Mouse (Mus musculus): ENCODE data around the gene Mettl7b. TPM values are rescaled to one million over a fixed set of nuclear protein-coding genes. Genes with fewer than 3 reads are reported as not detected.

Mettl7b gene
- polyA plus RNA-seq, 1 experiment from 2014 or later = 5.5 TPM

DNA sequence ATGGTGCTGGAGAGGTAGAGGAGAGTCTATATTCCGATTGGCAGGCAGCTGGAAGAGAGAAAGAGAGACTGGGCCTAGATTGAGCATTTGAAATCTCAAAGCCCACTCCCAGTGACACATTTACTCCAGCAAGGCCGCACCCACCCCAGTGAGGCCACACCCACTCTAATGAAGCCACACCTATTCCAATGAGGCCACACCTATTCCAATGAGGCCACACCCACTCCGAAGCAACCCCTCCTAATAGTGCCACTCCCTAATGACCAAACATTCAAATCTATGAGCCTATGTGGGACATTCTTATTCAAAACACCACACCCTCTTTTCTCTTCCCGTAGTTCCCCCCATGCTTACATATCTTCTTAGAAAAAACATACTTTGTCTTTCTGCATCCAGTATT lies 13.3 kb downstream of the Mettl7b start:
- no peak for DNase-seq (ENCODE audit: low spot score)

DNA sequence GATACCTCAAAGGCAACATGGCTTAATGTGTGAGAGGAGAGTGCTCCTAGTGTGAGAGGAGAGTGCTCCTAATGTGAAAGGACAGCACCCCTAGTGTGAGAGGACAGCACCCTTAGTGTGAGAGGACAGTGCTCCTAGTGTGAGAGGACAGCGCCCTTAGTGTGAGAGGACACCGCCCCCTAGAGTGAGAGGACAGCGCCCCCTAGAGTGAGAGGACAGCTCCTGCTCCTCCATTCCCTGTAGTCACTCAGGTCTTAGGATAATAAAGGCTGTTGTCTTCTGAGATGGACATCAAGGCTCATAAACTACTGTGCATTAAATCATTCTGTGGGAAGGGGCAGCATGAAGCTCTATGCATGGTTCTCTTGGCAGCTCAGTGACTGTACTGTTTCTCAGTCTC lies 15.1 kb downstream of the Mettl7b start:
- DNase-seq (ENCODE audit: low spot score) = peak; percentile 38

DNA sequence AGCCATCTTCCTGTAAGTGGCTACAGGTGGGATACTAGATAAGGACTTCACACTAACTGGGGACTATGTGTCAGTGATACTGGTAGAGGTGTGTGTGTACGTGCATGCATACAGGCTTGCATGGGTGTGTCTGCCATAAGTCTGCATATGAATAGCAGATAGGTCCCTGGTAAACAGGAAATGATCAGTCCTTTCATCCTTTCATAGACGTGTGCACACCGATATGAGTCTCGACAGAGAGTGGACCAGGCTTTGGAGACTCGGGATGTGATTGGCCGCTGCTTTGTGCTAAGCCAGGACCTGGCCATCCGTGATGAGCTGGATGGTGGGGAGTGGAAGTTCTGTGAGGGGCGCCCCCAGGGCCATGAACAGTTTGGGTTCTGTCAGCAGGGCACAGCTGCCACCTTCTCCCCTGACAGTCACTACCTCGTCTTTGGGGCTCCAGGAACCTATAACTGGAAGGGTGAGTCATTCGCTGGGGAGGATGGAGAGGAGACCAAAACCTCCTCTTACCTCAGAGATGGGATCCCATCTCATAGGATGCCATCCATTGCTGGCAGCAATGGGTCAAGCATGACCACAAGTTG lies 20.2 kb downstream of the Mettl7b start:
- no peak for DNase-seq (ENCODE audit: low spot score)

DNA sequence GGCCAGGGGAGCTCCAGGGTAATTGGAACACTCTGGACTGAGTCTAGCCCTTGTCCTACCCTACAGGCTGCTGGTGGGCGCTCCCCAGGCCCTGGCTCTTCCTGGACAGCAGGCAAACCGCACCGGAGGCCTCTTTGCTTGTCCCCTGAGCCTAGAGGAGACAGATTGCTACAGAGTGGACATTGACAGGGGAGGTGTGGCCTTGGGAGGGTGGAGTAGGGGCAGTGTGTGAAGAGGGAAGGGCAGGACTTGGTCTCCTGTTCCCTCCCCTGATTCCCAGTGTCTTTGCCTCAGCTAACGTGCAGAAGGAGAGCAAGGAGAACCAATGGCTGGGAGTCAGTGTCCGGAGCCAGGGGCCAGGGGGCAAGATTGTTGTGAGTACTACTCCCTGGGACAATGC lies 21.8 kb downstream of the Mettl7b start:
- DNase-seq (ENCODE audit: low spot score) = no peak

DNA sequence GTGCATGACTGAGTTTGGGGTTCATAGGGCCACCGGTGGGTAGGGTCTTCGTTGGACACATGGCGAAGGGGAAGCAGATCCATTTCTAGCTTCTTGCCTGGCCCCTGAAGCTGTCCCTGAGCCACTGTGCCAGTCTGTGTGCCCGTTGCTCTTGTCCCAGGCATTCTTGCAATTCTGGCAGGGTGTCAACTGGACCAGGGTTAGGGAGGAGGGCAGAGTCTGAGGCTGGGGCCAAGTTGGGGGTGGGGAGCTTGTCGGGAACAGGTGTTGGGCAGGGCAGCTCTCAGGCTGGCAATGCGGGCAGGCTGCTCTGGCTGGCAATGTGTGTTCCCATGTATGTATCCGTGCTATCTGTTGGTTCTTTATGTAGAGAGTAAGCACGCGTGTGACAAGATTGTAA lies 22.3 kb downstream of the Mettl7b start:
- no peak for DNase-seq (ENCODE audit: low spot score)

DNA sequence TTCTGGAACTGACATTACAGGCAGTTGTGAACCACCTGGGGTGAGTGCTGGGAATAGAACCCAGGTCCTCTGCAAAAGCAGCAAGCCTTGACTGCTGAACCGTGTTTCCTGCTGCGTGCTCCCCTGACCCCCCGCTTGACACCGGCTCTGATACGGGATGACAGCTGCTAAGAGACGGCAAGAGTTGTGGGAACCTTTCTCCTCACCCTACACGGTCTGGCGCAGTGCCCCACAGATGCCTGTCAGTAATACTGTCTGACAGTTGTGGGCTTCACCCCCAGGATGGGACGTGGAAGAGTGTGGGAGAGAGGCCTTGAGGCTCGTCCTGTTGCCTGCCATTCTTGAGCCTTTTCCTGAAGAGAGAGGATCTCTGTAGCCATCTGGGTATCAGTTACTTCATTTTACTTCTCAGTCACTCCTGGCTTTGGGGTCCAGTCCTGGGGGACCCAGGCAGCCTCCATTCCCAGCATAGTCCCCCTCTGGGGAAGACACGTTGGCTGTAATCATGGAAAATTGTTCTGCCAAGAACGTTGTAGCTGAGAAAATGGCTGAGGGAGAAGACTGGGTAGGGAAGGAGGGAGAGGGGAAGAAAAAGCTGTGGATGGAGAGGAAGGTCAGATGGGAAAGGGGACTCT lies 22.9 kb downstream of the Mettl7b start:
- no peak for DNase-seq (ENCODE audit: low spot score)

DNA sequence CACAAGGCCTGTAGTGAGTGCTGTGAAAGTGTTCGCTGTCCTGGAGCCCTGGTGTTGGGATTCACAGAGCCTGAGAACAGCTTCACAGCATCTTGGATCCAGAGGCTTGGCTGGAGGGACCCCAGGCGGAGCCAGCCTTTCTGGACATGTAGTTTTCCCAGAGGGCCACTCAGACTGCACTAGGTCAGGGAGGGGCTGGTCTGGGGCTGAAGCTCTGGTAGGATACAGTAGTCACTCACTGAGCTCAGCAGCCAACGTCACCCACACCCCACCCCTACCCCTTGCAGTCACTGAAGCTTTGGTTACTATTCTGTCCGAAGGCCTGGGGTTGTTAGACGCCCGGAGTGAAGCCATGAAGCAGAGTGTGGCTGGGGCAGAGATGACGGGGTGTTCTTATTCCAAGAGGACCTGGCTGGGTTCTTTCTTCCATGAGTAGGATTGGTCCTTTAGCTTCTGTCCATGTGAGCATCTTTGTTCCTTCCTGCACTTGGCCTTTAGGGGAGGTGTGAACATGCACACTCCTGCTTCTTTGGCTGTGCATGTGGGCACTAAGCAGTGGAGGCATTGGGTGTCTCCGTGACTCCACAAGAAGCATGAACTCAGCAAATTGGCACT lies 24.9 kb downstream of the Mettl7b start:
- DNase-seq (ENCODE audit: low spot score) = no peak

DNA sequence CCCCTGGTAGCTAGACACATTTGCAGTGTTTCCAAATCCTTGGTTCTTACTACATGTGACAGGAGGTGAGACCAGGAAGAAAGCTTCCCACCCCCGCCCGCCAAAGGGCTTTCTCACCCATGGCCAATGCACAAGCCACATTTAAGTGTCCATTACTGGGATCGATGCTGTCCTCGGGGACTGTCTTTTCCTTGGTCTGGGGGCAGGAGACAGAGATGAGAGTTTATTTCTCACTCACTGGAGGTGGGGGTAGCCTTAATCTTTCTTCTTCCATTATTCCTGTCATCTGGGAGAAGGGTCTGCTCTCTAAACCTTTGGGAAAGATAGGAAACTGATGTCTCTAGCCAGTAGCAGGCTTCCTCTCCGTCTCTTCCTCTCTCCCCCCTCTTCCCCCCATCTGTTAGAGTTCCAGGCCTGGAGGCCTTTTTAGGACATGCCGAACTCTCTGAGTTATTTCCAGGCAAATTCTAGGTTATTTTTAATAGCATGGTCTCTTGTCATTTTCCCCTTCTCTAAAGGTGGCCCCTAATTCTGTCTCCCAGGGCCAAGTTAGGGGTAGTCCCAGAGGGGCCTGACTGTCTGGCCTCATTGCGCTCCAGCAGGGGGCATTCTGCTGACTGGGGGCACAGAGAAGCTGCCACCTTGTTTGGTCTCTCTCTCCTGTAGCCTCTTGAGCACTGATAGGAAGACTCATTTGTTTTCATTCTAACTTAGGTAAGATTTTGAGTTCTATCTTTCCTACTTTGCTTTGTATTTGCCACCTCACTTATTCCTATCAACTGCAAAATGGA lies 25.6 kb downstream of the Mettl7b start:
- DNase-seq (ENCODE audit: low spot score) = peak; percentile 38

DNA sequence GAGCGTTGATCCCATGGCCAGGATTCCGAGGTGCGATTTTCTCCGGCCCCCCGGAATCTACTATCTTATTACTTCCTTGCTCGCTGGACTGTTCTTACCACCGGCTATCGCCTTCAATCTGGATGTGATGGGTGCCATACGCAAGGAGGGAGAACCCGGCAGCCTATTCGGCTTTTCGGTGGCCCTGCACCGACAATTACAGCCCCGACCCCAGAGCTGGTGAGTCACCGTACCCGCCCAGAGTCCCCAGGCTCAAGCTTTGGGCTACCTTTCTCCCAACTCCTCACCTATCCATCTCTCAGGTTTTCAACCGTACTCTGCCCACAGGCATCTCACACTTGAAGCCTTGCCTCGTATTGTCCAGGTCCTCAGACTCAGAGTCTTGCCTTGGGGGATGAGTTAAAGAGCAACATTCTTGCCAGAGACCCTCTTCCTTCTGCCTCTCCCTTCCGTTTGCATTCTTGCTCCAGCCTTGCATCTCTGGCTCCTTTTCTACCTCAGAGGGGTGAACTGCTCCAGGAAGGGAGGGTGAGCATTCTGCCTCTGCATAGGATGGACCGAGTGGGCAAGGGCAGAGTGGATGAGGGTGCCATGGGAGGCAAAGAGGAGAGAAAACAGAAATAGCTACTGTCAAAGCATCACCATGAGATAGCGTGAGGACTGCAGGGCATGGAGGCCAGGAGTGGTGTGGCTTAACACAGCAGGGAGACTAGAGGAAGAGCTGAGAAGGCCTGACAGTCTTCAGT lies 26.6 kb downstream of the Mettl7b start:
- no peak for DNase-seq (ENCODE audit: low spot score)

DNA sequence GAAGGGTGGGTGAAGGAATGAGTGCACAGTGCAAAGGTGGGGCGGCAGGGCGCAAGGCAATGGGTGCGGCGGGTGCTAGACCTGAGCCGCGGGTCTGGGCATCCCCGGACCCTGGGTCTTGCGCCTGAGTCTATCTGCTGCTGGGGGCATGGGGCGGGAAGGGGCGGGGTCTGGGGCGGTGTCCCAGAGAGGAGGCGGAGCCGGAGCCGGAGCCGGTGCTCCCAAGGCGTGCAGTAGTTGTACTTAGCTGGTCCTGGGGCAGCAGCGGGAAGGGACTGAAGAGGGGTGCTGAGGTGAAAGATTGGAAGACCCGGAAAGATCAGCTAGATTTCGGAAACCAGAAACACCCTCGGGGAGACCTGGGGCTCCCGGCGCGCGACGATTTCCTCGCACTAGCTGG lies 27.2 kb downstream of the Mettl7b start, which contains the start of gene Itga7:
Gene Itga7, plus strand, starts transcription at position 245 of the 400 bp plus-strand sequence.
- peak; percentile 34 for DNase-seq (ENCODE audit: low spot score)

DNA sequence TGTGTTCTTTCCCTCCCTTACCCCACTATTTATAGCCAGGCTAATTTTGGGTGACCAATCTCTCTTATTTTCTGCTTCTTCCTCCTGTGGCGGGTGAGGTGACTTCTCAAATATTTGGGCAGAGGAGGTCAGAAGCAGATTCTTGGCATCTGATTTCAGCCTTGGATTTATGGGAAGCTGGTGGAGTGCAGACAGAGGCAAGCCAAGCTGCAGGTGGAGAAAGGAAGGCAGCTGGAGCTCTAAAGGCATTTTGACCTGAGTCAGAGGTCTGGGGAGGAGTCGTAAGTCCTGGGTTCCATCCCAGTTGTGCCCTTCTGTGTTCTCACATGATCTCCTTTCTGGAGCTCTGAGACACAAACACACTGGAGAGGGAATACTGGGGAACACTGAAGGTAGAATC lies 29.3 kb downstream of the Mettl7b start:
- DNase-seq (ENCODE audit: low spot score) = no peak

DNA sequence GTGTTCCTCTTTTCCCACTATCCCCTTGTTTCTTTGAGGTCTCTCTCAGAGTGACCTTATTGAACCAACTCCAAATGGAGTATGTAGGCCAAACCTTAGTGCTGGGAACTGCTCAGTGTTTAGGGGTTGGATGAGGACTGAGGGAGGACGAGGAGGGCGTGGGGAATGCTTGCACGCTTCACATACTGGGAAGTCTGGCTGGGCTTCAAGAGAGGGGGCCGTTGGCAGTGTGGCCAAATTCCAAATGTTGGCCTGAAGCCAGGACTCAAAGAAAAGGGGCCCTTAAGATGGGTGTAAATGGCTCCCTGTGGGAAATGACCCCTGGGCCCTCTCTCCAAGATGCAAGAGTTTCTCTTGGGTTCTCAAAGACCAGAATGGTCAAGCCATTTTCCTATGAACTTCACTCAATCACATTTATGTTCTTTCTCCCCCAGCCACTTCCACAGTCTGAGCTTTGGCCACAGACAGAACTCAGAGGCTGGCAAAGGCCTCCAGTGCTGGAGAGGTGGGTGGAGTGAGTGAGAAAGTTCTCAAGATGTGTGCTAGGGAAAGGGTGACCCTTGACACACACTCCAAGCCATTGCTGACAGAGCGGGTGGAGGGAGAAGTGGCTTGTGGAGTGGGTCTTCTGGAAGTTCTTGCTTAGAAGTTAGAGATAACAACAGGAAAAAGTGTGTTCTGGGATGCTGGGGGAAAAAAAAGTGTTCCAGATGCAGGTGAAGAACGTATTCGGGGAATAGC lies 31.0 kb downstream of the Mettl7b start:
- DNase-seq (ENCODE audit: low spot score) = no peak

DNA sequence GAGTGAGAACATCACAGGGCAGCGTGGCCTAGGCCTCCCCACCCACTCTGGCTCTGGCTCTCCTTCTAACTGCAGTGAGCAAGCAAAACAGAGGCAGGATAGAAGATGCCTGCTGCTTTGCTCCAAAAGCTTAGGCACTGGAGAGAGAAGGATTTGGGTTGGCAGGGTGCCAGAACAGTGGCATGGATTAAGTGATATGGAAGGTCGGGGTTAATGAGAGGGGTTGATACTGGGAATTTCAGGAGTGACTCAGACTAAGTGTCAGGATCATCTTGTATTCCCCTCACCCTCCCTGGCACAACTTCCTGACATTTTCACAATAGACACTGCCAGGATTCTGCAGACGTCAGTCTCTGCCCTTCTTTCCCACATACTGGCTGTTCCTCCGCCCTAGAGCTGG lies 32.4 kb downstream of the Mettl7b start:
- no peak for DNase-seq (ENCODE audit: low spot score)

DNA sequence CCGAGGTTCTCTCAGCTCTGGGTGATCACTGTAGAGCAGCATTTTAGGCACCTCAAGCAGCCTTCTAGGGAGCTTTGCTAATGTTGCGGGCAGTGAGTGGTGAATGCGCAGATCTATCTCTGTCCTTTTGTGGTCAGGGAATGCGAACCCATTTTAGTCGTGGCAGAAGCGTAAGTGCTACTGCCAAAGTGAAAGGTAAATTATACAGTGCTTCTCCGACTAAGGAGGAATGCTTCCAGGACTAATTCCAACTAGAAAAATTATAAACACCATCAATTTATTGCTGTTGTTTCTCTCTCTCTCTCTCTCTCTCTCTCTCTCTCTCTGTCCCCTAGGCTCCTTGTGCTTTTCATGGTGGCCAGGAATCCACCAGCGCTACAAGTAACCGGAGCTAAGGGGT lies 36.9 kb downstream of the Mettl7b start, which contains the start of gene Bloc1s1:
Gene Bloc1s1, minus strand, starts transcription at position 101 of the 400 bp plus-strand sequence.
- DNase-seq (ENCODE audit: low spot score) = no peak

DNA sequence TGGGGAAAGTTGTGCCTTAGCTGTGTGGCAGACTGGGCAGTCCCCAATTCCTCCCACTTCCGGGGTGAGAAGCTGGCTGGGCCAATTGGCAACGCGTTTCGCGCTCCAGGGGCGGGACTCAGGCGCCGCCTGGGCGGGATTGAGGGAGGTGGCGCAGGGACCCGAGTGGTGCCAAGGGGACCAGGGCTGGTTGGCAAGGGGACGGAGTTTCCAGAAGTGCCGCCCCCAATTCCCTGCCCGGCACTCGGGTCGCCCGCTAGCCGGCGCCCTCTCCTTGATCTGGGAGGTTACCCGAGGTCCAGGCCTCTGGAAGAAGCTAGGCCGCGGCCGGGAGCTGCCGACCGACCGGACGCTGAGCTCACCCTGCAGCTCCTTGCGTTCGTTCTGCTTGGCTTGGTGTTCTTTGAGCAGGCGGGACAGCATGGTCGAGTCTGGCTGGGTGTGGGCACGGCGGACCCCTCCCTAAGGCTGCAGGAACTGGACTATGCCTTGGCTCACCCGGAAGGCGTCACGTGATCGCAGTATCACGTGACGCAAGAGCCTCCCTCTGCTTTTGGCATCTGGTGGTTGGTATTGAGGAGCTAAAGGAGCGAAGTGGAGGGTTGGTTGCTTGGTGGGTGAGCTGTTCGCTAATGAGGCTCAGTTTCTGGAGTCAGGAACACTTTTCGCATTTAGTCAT lies 37.6 kb downstream of the Mettl7b start:
- DNase-seq (ENCODE audit: low spot score) = peak; percentile 89

DNA sequence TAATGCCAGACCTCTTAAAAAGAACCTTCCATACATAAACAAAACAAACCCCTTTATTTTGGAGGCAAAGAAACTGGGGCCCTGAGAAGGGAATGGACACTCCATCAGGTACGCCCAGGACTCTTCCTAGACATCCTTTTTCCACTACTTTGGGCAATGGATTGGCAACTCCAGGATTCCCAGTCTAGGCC lies 38.1 kb downstream of the Mettl7b start, which contains the start of gene Rdh5:
Gene Rdh5, minus strand, starts transcription at position 67 of the 191 bp plus-strand sequence.
- no peak for DNase-seq (ENCODE audit: low spot score)

DNA sequence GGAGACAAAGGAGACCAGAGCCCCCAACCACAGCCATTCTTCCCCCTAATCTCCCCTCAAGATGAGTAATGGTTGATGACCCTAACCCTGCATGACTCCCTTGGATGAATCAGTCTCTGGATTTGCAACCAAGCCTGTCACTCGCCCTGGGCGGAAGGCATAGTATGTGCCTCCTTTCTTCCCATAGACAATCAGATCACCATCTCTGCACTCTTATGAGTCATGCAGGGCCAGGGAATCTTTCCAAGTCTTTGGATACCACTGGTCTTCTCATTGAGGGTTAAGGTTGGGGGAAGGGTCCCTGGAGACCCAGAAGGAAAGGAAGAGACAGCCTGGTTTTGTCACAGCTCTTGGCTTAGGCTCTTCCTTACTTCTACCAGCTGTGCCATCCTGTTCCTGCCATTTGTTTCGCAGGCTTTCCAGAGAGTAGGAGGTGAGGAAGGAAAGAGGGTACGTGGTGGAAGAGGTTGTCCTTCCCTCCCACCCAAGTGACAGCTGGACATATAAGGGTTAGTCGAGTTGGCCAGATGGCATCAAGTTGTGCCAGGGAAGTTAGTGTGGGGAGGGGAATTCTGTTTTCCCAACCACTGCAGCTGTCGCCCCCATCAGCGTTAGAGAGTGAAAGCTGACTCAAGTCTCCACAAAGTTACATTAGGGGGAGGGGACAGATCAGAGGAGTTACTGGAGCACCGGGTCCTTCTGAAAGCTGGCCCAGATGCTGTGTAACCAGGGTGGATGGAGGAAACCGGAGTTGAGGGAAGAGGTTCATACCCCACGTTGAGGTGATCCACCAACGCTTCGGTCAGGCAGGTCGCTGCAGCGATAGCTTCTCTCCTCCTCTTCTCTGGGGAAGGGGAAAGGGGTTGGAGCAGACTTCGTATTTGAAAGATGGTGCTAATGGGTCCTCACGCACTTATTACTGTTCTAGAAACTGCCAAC lies 38.6 kb downstream of the Mettl7b start:
- DNase-seq (ENCODE audit: low spot score) = no peak

DNA sequence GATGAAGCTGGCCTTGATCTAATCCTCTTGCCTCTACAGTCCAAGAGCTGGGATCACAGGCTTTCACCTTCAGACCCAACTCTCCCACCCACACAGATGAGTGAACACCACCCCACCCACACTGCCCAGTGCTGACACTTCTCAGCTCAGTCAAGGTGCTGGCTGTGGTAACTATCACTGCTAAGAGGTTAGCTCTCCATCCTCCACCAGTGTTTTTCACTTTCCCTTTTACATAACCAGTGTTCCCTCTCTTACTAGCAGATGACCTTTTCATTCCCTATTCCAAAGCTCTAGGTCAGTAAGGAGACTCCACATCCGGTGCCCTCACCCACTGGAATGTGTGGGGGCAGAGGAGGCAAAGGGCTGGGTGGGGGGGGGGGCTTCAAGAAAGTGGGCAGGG lies 39.5 kb downstream of the Mettl7b start:
- no peak for DNase-seq (ENCODE audit: low spot score)

DNA sequence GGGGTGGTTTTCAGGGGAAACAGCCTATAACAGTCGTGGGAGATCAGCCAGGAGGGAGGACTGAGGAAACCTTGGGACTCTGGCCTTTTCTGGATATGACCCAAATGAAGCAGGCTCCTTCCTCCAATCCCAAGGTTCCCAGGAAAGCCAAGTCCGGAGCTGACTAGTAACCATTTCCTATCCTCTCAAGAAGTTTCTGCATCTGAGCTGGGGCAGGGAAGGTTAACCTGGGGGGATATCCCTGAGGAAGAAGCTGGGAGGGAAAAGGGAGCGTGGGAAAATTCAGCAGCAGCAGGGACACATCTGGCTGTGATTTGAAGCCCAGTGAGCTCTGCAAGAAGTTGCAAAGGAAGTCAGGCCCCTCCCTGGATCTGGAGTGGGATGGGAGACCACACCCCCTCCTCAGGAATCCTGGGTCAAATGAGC lies 40.0 kb downstream of the Mettl7b start:
- no peak for DNase-seq (ENCODE audit: low spot score)

Data from thymus, postnatal 0 days (tissue).